Mouse (Mus musculus): Measurements from ENCODE around the gene Immp2l. TPM values are rescaled to one million over a fixed set of nuclear protein-coding genes. Genes with fewer than 3 reads are reported as not detected.
A peak's percentile ranks its signal among the peaks of the same experiment; 100 is the strongest.

The Immp2l gene
- polyA plus RNA-seq, 1 experiment from 2014 or later = 7.4 TPM

GRCm38 (mm10) chr12:41486331-41486730 is 462.4 kb downstream of the Immp2l start, which contains the start of gene Lrrn3:
Gene Lrrn3, minus strand, starts transcription at chr12:41486431.
- no peak for ATAC-seq (ENCODE audit: low FRiP score)
- no peaks in the 10 kb centered on the region for H3K36me3 ChIP-seq (replicated peaks; ENCODE audit: control insufficient read depth, insufficient read depth)
- H3K4me2 ChIP-seq (replicated peaks) = peak within 1 kb of the TSS; percentile 76
- no peak for DNase-seq (ENCODE audit: low spot score)
- no peaks in the 10 kb centered on the region for H3K9me3 ChIP-seq (ENCODE audit: control insufficient read depth, low read length)
- peak within 1 kb of the TSS; percentile 80 for H3K9ac ChIP-seq
- 100% methylated on average over 1 of the region's 1 CpGs for WGBS
- H3K27me3 ChIP-seq (ENCODE audit: control insufficient read depth, insufficient read depth, low read length) = no peaks in the 10 kb centered on the region
- H3K4me3 ChIP-seq (replicated peaks; ENCODE audit: low read length) = peak within 1 kb of the TSS; percentile 55
- peaks cover 21% of the 10 kb centered on the region; the same call in 1 of the 2 replicates for H3K4me1 ChIP-seq (replicated peaks; ENCODE audit: control insufficient read depth, insufficient read depth, low read length)
- peak within 1 kb of the TSS; percentile 88 for H3K27ac ChIP-seq

DNA sequence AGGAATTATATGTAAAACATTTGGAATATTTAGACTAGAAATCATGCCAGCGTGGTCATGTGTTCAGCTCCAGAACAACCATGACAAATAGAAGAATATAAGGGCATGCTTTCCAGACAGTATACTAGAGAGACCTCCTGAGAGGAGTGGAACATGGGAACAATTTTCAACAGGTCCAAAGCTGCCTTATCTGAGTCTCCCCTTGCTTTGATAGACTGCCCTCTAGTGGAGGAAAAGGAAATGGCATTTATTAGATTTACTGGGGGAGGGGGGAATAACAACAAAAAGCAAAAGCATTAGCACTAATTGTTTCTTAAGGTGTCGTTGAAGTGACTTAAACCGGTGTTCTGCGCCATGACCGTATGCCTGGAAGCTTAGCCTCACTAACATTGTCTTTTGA is 463.1 kb downstream of the Immp2l start:
- no peak for ATAC-seq (ENCODE audit: low FRiP score)

DNA sequence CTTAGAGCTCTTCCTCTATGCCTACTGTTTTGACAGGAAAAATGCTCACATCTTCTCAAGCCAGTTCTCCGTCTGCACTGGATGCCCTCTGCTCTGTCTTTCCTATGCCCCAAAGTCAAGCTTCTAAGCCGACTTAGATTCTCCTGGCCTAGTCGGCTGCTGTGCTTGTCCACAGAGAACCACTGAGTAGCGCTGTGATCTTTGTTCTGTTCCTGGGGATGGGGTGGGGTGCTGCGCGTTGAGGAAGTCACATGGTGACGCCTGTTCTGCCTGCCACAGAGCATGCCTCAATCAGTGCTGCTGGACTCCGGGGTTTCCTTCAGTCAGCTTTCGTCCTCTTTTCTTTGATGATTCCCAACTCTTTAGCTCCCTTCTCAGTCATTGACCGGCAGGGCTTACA is 470.7 kb downstream of the Immp2l start:
- ATAC-seq (ENCODE audit: low FRiP score) = no peak
- DNase-seq (ENCODE audit: low spot score) = no peak
- Histone ChIP-seq H3K27me3 (ENCODE audit: control insufficient read depth, insufficient read depth, low read length) (no peaks in the 10 kb centered on the region), H3K4me1 (replicated peaks; ENCODE audit: control insufficient read depth, insufficient read depth, low read length) (no peaks in the 10 kb centered on the region), H3K9ac (no peak overlapping the region), H3K4me2 (replicated peaks) (no peak overlapping the region), H3K4me3 (replicated peaks; ENCODE audit: low read length) (no peak overlapping the region), H3K27ac (no peak overlapping the region), H3K36me3 (replicated peaks; ENCODE audit: control insufficient read depth, insufficient read depth) (no peaks in the 10 kb centered on the region), H3K9me3 (ENCODE audit: control insufficient read depth, low read length) (no peaks in the 10 kb centered on the region)
- WGBS = 46% methylated on average over 10 of the region's 10 CpGs

More for the DNA sequence above, 463.1 kb downstream of the Immp2l start:
- H3K4me2 ChIP-seq (replicated peaks) = no peak overlapping the region
- H3K36me3 ChIP-seq (replicated peaks; ENCODE audit: control insufficient read depth, insufficient read depth) = no peaks in the 10 kb centered on the region
- peak; percentile 87 for DNase-seq (ENCODE audit: low spot score)
- H3K4me3 ChIP-seq (replicated peaks; ENCODE audit: low read length) = no peak overlapping the region
- WGBS = 31% methylated on average over 5 of the region's 5 CpGs
- H3K9ac ChIP-seq = no peak overlapping the region
- peaks cover 16% of the 10 kb centered on the region; the same call in 1 of the 2 replicates for H3K4me1 ChIP-seq (replicated peaks; ENCODE audit: control insufficient read depth, insufficient read depth, low read length)
- H3K9me3 ChIP-seq (ENCODE audit: control insufficient read depth, low read length) = no peaks in the 10 kb centered on the region
- H3K27ac ChIP-seq = no peak overlapping the region
- H3K27me3 ChIP-seq (ENCODE audit: control insufficient read depth, insufficient read depth, low read length) = no peaks in the 10 kb centered on the region

DNA sequence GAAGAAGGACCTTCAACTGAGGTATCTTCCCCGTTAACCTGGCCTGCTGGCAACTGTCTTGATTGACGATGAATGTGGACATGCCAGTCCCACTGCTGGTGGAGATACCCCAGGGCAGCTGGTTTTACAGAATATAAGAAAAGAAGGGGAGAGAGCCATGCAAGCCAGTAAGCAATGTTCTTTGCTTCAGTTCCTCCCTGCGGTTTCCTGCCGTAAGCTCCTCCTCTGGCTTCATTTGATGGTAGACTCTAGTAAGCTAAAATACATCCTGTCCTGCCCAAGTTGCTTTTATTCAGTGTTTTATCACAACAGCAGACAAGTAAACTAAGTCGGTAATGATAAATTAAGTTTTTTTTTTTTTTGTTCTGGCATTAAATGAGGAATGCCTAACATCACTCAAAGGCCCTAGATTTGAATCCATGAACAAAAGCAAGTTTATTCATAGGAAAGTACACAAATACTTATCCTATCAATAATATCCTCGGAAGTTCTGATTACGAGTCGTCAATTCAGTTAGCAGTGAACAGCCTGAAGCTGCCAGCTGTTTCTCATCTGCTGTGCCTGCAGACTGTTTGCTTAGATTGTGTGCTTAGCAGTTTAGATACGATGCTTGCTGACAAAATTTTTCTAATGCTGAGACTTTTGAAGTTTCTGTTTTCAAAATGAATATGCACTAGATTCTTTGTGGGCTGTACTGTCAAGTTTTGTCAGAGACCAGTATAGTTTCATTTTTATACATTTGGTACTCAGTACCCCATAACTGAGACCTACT is 476.3 kb downstream of the Immp2l start:
- no peak for ATAC-seq (ENCODE audit: low FRiP score)
- Histone ChIP-seq H3K9me3 (ENCODE audit: control insufficient read depth, low read length) (no peaks in the 10 kb centered on the region), H3K36me3 (replicated peaks; ENCODE audit: control insufficient read depth, insufficient read depth) (no peaks in the 10 kb centered on the region), H3K27ac (no peak overlapping the region), H3K4me1 (replicated peaks; ENCODE audit: control insufficient read depth, insufficient read depth, low read length) (no peaks in the 10 kb centered on the region), H3K27me3 (ENCODE audit: control insufficient read depth, insufficient read depth, low read length) (no peaks in the 10 kb centered on the region), H3K9ac (no peak overlapping the region), H3K4me3 (replicated peaks; ENCODE audit: low read length) (no peak overlapping the region), H3K4me2 (replicated peaks) (no peak overlapping the region)
- DNase-seq (ENCODE audit: low spot score) = no peak
- WGBS = 87% methylated on average over 9 of the region's 9 CpGs

DNA sequence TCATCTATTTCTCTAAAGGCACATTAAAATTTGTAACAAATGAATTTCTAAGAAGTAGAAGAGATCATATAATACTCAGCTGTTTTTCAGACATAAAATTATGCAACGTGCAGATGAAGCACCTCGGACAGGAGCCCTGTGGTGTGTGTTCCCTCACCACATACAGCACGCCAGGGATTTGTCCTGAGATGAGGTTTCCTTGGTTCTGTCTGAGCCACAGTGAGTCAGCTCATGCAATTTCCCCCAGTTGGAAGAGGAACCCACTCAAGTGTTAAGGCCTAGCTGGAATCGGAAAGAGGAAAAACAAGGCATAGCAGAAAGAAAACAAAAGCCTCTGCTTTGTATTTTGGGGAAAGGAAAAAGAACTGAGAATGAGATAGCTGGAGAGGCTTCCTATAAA is 484.7 kb downstream of the Immp2l start:
- H3K4me1 ChIP-seq (replicated peaks; ENCODE audit: control insufficient read depth, insufficient read depth, low read length) = no peaks in the 10 kb centered on the region
- no peak overlapping the region for H3K4me3 ChIP-seq (replicated peaks; ENCODE audit: low read length)
- no peak for DNase-seq (ENCODE audit: low spot score)
- 82% methylated on average over 4 of the region's 4 CpGs for WGBS
- H3K9me3 ChIP-seq (ENCODE audit: control insufficient read depth, low read length) = no peaks in the 10 kb centered on the region
- ATAC-seq (ENCODE audit: low FRiP score) = no peak
- no peak overlapping the region for H3K27ac ChIP-seq
- no peaks in the 10 kb centered on the region for H3K27me3 ChIP-seq (ENCODE audit: control insufficient read depth, insufficient read depth, low read length)
- H3K36me3 ChIP-seq (replicated peaks; ENCODE audit: control insufficient read depth, insufficient read depth) = no peaks in the 10 kb centered on the region
- no peak overlapping the region for H3K9ac ChIP-seq
- H3K4me2 ChIP-seq (replicated peaks) = no peak overlapping the region

- ATAC-seq (ENCODE audit: low FRiP score) (no peak), DNase-seq (ENCODE audit: low spot score) (no peak)
- Histone ChIP-seq H3K9me3 (ENCODE audit: control insufficient read depth, low read length) (no peaks in the 10 kb centered on the region), H3K36me3 (replicated peaks; ENCODE audit: control insufficient read depth, insufficient read depth) (no peaks in the 10 kb centered on the region), H3K27me3 (ENCODE audit: control insufficient read depth, insufficient read depth, low read length) (no peaks in the 10 kb centered on the region), H3K4me2 (replicated peaks) (no peak overlapping the region), H3K9ac (no peak overlapping the region), H3K27ac (no peak overlapping the region), H3K4me3 (replicated peaks; ENCODE audit: low read length) (no peak overlapping the region), H3K4me1 (replicated peaks; ENCODE audit: control insufficient read depth, insufficient read depth, low read length) (no peaks in the 10 kb centered on the region)
- WGBS = 91% methylated on average over 3 of the region's 3 CpGs
Measured at GRCm38 (mm10) chr12:41510588-41510987, 486.7 kb downstream of the Immp2l start.

DNA sequence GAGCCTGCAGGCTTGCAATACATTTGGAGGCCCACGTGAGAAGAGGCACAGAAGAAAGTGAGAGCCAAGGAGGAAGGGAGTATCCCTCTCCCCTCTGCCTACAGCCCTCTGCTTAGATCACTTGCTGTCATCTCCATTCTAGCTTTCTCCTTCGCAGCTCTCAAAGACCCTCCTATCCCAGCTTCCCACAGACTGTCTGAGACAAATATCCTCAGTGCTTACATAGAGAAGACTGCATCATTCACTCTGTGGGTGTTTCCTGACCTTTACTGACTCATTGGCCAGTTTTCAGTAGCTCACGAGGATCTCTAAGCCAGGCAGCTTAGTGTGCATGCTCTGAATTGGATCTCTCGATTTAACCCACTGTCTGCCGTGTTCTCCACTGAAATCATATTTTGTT is 495.0 kb downstream of the Immp2l start:
- Histone ChIP-seq H3K27ac (no peak overlapping the region), H3K4me2 (replicated peaks) (no peak overlapping the region), H3K9me3 (ENCODE audit: control insufficient read depth, low read length) (no peaks in the 10 kb centered on the region), H3K27me3 (ENCODE audit: control insufficient read depth, insufficient read depth, low read length) (no peaks in the 10 kb centered on the region), H3K4me1 (replicated peaks; ENCODE audit: control insufficient read depth, insufficient read depth, low read length) (no peaks in the 10 kb centered on the region), H3K4me3 (replicated peaks; ENCODE audit: low read length) (no peak overlapping the region), H3K9ac (no peak overlapping the region), H3K36me3 (replicated peaks; ENCODE audit: control insufficient read depth, insufficient read depth) (no peaks in the 10 kb centered on the region)
- ATAC-seq (ENCODE audit: low FRiP score) = no peak
- WGBS = 62% methylated on average over 5 of the region's 5 CpGs
- no peak for DNase-seq (ENCODE audit: low spot score)

GRCm38 (mm10) chr12:41520326-41520725 is 496.4 kb downstream of the Immp2l start:
- H3K9ac ChIP-seq = no peak overlapping the region
- 80% methylated on average over 2 of the region's 2 CpGs for WGBS
- no peak for DNase-seq (ENCODE audit: low spot score)

DNA sequence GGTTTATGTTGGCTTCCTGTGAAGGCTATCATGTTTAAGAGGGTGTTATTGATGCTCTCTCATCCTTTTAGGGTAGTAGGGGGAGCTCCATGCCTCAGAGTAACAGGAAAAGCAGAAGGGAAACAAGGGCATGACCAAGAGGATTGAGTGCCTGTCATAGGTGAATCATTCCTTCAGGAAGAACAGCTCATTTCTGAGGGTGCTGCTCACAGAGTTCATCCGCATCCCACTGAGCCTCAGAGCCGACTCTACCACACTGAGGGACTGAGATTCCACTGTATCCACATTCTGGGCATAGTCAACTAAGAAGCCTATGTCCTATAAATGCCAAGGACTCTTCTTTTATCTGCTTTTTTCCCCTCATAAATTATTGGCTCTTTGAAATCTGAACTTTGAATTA is 497.8 kb downstream of the Immp2l start:
- H3K27ac ChIP-seq = no peak overlapping the region
- H3K4me2 ChIP-seq (replicated peaks) = no peak overlapping the region
- DNase-seq (ENCODE audit: low spot score) (no peak), ATAC-seq (ENCODE audit: low FRiP score) (no peak)
- WGBS = 90% methylated on average over 2 of the region's 2 CpGs
- H3K9me3 ChIP-seq (ENCODE audit: control insufficient read depth, low read length) = no peaks in the 10 kb centered on the region
- H3K4me1 ChIP-seq (replicated peaks; ENCODE audit: control insufficient read depth, insufficient read depth, low read length) = no peaks in the 10 kb centered on the region
- no peaks in the 10 kb centered on the region for H3K36me3 ChIP-seq (replicated peaks; ENCODE audit: control insufficient read depth, insufficient read depth)
- H3K27me3 ChIP-seq (ENCODE audit: control insufficient read depth, insufficient read depth, low read length) = no peaks in the 10 kb centered on the region
- H3K4me3 ChIP-seq (replicated peaks; ENCODE audit: low read length) = no peak overlapping the region
- no peak overlapping the region for H3K9ac ChIP-seq

More at GRCm38 (mm10) chr12:41520326-41520725, 496.4 kb downstream of the Immp2l start:
- H3K4me2 ChIP-seq (replicated peaks) = no peak overlapping the region
- H3K36me3 ChIP-seq (replicated peaks; ENCODE audit: control insufficient read depth, insufficient read depth) = no peaks in the 10 kb centered on the region
- H3K9me3 ChIP-seq (ENCODE audit: control insufficient read depth, low read length) = no peaks in the 10 kb centered on the region
- H3K27ac ChIP-seq = no peak overlapping the region
- H3K4me3 ChIP-seq (replicated peaks; ENCODE audit: low read length) = no peak overlapping the region
- no peaks in the 10 kb centered on the region for H3K4me1 ChIP-seq (replicated peaks; ENCODE audit: control insufficient read depth, insufficient read depth, low read length)
- ATAC-seq (ENCODE audit: low FRiP score) = no peak
- H3K27me3 ChIP-seq (ENCODE audit: control insufficient read depth, insufficient read depth, low read length) = no peaks in the 10 kb centered on the region

All from hindbrain, embryonic 14.5 days (tissue).